Mouse (Mus musculus): ENCODE results near the gene Ssh1. TPM values are rescaled to one million over a fixed set of nuclear protein-coding genes. Genes with fewer than 3 reads are reported as not detected.

Ssh1 gene
- total RNA-seq (2022), result 1 to 10 TPM; 6.3 to 9.8 (median 6.9) TPM

GRCm38 (mm10) chr5:113993487-113994465 lies at the start of gene Ssh1:
Ssh1 (minus strand) TSS chr5:113993894.
- DNase-seq (ENCODE audit: low spot score in 2 of 2), result peak; percentile 82 to 87

GRCm38 (mm10) chr5:114041327-114041930 lies 47.7 kb upstream of the Ssh1 start:
- DNase-seq (ENCODE audit: low spot score in 2 of 2), result no peak

DNA sequence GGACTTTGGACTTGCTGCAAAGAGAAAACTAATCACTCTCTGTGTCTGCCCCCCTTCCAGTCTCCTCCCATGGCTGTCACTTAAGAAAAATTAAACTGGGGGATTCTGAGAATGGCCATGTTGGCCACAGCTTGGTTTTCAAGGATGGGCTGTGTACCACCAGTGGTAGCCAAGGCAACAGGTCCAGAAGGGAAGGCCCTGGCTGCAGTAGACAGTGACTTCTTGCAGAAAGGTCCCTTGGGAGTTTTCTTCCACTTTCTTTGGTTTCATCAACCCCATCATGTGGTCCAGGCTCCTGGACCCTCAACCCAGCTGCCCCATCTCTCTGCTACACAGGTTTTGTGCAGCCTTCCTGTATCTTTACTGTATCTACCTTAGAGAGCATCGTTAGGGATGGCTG lies 47.2 kb upstream of the Ssh1 start:
- no peak for DNase-seq (ENCODE audit: low spot score in 2 of 2)

DNA sequence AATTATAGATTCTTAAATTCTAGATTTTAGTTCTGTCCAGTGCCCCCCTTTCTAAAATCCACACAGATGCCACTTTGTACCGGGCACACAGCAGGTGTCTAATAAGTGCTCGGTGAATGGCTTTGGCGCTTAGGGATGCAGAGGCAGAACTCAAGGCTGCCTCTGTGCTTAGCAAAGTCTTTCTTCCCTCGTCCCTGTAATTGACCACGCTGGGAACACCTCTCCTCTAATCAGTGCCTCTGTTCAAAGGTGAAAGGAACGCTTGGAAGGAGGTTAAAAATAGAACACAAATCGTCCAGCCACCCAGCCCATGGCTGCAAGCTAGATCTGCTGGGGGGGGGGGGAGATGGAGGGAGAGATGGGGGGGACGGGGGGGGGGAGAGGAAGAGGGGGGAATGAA lies 46.8 kb upstream of the Ssh1 start:
- no peak for DNase-seq (ENCODE audit: low spot score in 2 of 2)

GRCm38 (mm10) chr5:114035111-114035510 lies 41.4 kb upstream of the Ssh1 start:
- DNase-seq (ENCODE audit: low spot score in 2 of 2), result no peak

DNA sequence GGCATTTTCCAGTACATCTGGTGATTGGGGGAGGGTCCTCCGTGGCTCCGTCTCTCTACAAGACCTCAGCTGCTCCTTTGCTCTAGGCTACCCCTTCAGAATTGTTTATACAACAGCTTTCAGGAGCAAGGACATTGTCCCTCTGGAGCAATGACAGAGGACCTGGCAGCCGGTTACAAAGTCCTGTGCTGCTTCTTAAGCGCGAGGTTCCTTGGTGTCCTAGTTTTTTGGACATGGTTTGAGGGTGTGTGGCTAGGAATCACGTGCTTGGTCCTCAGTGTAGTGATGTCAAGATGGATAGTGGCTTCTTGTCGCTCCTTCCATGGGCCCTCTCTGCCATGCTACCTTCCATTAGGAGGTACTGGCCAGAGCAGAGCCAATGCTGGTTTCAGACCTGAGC lies 40.7 kb upstream of the Ssh1 start:
- no peak for DNase-seq (ENCODE audit: low spot score in 2 of 2)

GRCm38 (mm10) chr5:114032161-114032763 lies 38.6 kb upstream of the Ssh1 start:
- no peak for DNase-seq (ENCODE audit: low spot score in 2 of 2)

GRCm38 (mm10) chr5:114030652-114031051 lies 37.0 kb upstream of the Ssh1 start:
- no peak for DNase-seq (ENCODE audit: low spot score in 2 of 2)

DNA sequence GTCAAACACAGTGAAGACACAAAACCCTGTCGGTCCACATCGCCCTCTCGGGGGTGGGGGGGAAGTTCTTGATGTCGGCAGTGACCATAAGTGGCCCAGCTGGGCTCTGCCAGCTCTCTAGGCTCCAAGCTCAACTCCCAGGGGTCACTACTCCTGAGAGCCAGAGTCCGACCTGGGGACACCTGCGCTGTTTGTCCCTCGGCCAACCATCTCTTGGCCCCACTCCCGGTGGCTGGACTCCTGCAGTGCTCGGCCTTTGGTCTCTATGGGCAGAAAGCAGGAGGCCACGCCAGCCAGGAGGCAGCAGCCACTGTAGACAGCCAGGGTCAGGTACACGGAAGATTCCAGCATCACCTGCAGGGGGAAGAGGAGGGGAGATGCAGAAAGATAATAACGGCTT lies 34.4 kb upstream of the Ssh1 start:
- no peak for DNase-seq (ENCODE audit: low spot score in 2 of 2)

GRCm38 (mm10) chr5:114027217-114027944 lies 33.7 kb upstream of the Ssh1 start:
- DNase-seq (ENCODE audit: low spot score in 2 of 2), result no peak

- no peak for DNase-seq (ENCODE audit: low spot score in 2 of 2)
These were observed 31.2 kb upstream of the Ssh1 start for GRCm38 (mm10) chr5:114024885-114025284.

- DNase-seq (ENCODE audit: low spot score in 2 of 2), result no peak
These were observed 30.7 kb upstream of the Ssh1 start for GRCm38 (mm10) chr5:114024390-114024789.

DNA sequence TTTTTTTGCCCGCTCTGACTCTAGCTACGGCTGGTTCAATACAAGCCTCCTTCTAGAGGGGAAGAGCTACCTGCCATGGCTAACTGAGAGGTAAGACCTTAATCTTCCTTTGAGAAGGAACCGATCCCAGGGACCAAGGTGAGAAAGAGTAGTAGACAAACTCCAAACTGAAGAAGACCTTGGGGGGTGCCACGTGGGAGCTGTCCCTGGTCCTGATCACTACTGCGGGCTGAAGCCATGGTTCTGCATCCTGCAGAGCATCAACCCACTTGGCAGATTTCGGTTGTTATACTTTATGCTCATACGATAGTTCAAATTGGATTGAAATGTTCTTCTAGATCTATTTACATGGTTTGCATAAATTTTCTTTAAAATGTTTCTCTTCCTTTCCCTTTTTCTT lies 21.4 kb upstream of the Ssh1 start:
- DNase-seq (ENCODE audit: low spot score in 2 of 2), result no peak

DNA sequence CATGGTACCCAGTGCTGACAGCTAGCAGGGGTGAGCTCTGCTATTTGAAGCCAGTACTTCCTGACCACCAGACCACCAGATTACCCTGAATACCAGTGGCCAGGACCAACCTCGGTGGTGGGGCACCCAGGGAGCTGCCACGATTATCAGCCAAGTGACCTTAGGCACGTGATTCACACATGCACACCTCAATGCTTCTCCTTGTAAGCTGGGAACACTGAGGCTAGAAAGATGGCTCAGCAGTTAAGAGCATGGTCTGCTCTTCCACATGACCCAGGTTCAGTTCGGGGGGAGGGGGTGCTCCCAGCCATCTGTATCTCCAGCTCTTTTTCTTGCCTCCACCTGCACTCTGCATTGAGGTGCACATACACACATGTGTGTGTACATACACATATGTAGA lies 15.4 kb upstream of the Ssh1 start:
- no peak for DNase-seq (ENCODE audit: low spot score in 2 of 2)

- no peak for DNase-seq (ENCODE audit: low spot score in 2 of 2)
These were observed 14.2 kb upstream of the Ssh1 start for GRCm38 (mm10) chr5:114007753-114008453.

GRCm38 (mm10) chr5:114006974-114007373 lies 13.3 kb upstream of the Ssh1 start:
- DNase-seq (ENCODE audit: low spot score in 2 of 2), result no peak

GRCm38 (mm10) chr5:114005100-114005499 lies 11.4 kb upstream of the Ssh1 start:
- no peak for DNase-seq (ENCODE audit: low spot score in 2 of 2)

DNA sequence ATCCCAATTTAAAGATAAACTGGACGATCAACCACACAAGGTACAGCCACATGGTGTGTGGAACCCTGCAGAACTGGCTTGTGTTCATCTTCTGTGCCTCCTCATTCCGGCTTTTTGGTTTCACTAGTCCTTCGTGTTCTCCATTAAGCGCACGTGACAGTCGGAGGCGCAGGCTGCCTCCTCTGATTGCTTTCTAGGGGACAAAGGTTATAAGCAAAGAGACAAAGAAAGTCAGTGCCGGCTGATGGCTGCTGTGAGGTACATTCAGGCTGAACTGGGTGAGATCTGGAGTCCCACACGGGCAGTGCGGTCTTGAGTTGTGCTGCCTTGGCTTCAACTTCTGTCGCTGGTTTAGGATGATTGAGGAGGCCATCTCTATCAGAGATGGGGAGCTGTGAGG lies 10.9 kb upstream of the Ssh1 start:
- no peak for DNase-seq (ENCODE audit: low spot score in 2 of 2)

DNA sequence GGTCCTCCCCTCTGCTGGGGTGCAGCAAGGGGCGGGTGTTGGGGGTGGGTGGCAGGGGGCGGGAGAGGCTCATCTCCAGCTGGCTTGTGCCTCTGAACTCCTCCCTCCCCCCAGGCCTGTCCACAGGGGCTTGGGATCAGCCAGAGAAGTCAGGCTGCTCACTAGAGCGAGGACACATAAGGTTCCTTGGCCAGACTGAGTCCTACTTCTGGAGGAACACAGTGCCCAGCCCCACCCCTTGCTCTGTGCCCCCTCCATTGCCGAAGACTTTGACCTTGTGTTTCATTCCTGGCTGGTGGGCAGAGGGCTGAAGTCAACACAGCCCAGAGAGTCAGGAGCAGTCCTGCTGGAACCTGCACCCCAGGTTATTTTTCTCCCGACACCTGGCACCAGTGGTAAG lies 9.8 kb upstream of the Ssh1 start, which contains the start of gene Dao:
Gene Dao (plus strand): TSS at position 162 of the 400 bp plus-strand sequence.
- no peak for DNase-seq (ENCODE audit: low spot score in 2 of 2)

DNA sequence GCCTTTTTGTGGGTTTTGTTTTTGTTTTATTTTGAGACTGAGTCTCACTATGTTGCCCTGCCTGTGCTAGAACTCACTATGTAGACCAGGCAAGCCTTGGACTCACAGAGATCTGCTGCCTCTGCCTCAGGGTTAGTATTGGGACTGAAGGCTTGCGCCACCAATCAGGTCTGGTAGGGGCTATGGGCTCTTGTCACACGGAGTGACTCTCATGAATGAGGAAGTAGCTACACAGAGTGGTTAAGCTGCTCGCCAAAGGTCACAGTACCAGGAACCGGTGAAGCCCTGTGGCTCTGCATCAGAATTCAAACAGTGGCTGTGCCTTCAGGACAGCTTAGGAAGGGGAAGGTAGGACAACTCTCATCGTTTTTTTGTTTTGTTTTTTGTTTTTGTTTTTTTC lies 5.7 kb upstream of the Ssh1 start:
- DNase-seq (ENCODE audit: low spot score in 2 of 2), result no peak

GRCm38 (mm10) chr5:113996458-113996857 lies 2.8 kb upstream of the Ssh1 start:
- no peak for DNase-seq (ENCODE audit: low spot score in 2 of 2)

All from gastrocnemius, adult 8-10 months (tissue).